Mouse (Mus musculus): ENCODE data around the gene Pi16. TPM values are rescaled to one million over a fixed set of nuclear protein-coding genes. Genes with fewer than 3 reads are reported as not detected.

Gene Pi16
- polyA plus RNA-seq, 1 experiment from 2014 or later = 2.4 TPM

Other genes starting within 250 kb of the Pi16 start
- gene Cdkn1a, start 226.7 kb upstream of the Pi16 start, polyA plus RNA-seq (2015; fragmentation: Nextera tagmentation; extraction: Ambion mirVana) = 138 and 184 TPM in 2 replicates
- 0.06 and 0.26 TPM in 2 replicates for gene Rab44, start 203.5 kb upstream of the Pi16 start, polyA plus RNA-seq (2015; fragmentation: Nextera tagmentation; extraction: Ambion mirVana)
- 48.1 and 51.2 TPM in 2 replicates for gene Cpne5, start 79.5 kb upstream of the Pi16 start, polyA plus RNA-seq (2015; fragmentation: Nextera tagmentation; extraction: Ambion mirVana)
- 105 and 113 TPM in 2 replicates for gene Ppil1, start 53.5 kb upstream of the Pi16 start, polyA plus RNA-seq (2015; fragmentation: Nextera tagmentation; extraction: Ambion mirVana)
- gene BC004004, start 48.9 kb upstream of the Pi16 start, polyA plus RNA-seq (2015; fragmentation: Nextera tagmentation; extraction: Ambion mirVana) = 118 and 123 TPM in 2 replicates
- gene Mtch1, start 30.3 kb downstream of the Pi16 start, polyA plus RNA-seq (2015; fragmentation: Nextera tagmentation; extraction: Ambion mirVana) = 328 and 463 TPM in 2 replicates
- gene Fgd2, start 43.2 kb downstream of the Pi16 start, polyA plus RNA-seq (2015; fragmentation: Nextera tagmentation; extraction: Ambion mirVana) = 6.5 and 9.1 TPM in 2 replicates
- 7.2 and 8.2 TPM in 2 replicates for gene Pim1, start 173.1 kb downstream of the Pi16 start, polyA plus RNA-seq (2015; fragmentation: Nextera tagmentation; extraction: Ambion mirVana)
- gene Gm17657, start 232.0 kb downstream of the Pi16 start, polyA plus RNA-seq (2015; fragmentation: Nextera tagmentation; extraction: Ambion mirVana) = not detected in 2 replicates
- gene Tbc1d22b, start 232.1 kb downstream of the Pi16 start, polyA plus RNA-seq (2015; fragmentation: Nextera tagmentation; extraction: Ambion mirVana) = 26.5 and 33.2 TPM in 2 replicates
- gene Tmem217, start 234.7 kb downstream of the Pi16 start, polyA plus RNA-seq (2015; fragmentation: Nextera tagmentation; extraction: Ambion mirVana) = 0.76 and 1.0 TPM in 2 replicates

Measured in hindbrain, embryonic 16.5 days (tissue).